Mouse (Mus musculus) cerebellum, postnatal 4 days (tissue): ENCODE measurements at regions not wholly inside any gene's neighbourhood (a gene's known extent, or its start where the extent isn't known, plus 50 kb on each side); places are given as distances from the start of the nearest gene placed in this dataset.
A peak's percentile ranks its signal among the peaks of the same experiment; 100 is the strongest.

Experiments
- DNase-seq, 2 experiments: peaks; one replicate each; pipeline ENCODE4 v3.0.0; 2022; ENCODE audit warnings: low spot score in 2 of 2, mixed read lengths in 1 of 2

DNA sequence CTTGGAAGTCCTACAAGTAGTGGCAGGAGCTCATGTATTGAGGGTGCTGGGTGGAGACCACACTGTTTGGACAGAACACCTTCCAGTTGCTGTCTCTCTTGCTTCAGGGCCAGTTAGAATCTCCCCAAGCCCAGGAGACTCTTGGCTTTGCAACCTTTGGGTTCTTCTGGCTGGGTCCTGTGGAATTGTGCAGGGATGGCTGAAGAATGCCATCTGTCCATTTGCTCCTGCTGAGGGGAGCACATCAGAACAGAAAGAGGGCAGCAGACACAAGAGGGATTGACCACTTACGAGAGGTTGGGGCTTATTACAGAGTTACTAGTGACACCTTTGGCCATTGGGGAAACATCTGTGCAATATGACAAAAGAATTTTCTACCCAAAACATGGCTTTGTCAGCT is 145.1 kb downstream of the Rps24 start:
- no peak for DNase-seq

- no peak for DNase-seq
These were observed 154.9 kb downstream of the Rps24 start for GRCm38 (mm10) chr14:24641853-24642252.

GRCm38 (mm10) chr14:24644117-24644808 is 157.3 kb downstream of the Rps24 start:
- no peak for DNase-seq

DNA sequence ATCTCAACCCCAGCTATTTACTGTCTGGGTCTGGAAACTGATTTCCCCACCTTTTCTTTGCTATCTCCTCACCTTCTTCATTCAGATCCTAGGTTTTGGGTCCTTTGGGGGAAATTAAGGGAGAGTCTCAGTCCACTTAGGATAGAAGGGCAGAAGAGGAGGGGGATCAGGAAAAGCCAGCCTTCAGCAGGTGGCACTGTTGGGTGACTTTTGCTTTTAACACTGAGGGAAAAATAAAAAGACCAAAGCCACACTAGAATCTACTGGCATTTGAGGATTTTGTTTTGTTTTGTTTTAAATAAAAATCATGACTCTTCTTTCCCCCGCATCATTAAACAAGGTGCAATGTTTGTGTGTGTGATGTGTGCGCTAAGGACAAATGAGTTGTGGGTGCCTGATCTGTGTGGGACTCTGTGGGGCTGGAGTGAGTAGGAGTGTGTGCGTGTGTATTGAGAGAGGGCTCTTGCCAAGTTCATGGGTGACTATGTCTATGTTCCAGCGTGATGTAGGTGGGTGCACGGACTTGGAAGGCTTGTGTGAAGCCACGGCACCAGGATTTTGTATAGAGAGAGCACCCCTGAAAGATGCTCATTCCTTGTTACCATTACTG is 159.4 kb downstream of the Rps24 start:
- peak in 1 of 2 experiments; percentile 19 for DNase-seq

DNA sequence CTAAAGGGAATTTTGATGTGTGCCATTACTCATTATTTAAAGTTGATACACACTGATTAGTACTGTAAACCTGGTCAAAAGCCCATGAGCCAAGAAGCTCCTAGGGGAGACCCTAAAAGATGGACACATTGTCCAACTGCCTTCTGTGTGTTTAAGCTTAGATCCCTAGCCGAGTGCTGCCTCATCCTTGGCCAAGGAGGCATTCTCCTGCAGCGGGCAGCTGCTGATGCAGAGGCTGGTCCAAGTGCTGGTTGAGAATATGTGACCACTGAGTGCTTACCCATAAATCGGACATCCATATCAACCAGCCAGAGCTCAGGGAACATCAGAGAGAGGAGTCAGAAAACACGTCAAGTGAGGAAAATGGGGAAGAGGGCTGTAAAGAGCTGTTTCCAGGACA is 160.8 kb downstream of the Rps24 start:
- DNase-seq = peak in 1 of 2 experiments; percentile 14

GRCm38 (mm10) chr14:24650195-24650901 is 163.4 kb downstream of the Rps24 start:
- DNase-seq = peak in 1 of 2 experiments; percentile 57

GRCm38 (mm10) chr14:24650902-24651270 is 164.0 kb downstream of the Rps24 start:
- DNase-seq = no peak

DNA sequence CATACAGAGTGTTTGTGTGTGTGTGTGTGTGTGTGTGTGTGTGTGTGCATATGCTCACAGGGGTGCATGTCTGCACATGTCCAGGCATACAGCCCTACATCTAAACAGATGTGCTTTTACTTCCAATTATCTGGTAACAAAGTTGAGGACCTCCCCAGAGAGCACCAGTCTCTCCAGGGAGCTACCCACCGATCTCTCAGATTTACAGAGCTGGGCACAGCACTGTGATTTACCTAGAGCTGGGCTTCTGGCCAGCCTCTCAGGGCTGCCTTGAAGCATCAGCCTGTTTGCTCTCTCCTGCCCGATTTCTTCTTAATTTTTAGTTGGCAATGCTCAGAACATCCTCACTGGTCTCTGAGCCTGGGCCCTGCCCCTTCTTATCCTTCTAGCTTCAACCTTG is 165.7 kb downstream of the Rps24 start:
- no peak for DNase-seq

DNA sequence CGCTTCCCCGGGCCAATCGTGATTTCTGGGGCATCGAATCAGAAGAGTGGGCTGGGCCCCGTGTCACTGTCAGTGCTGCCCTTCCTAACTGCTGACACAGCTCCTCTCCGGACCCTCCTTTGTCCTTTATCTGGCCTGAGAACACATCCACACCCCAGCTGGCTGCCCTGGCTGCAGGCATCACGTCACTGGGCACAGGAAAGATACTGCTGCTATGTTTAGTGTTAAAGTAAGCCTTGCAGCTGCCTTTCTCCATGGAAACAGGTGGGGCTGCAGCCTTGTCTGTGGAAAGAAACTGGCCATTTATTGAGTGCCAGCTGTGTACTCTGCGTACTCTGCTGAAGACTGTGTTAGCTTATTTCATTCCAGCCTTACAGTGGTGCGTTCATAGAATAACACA is 168.7 kb downstream of the Rps24 start:
- DNase-seq = no peak

GRCm38 (mm10) chr14:24661797-24662196 is 174.9 kb downstream of the Rps24 start:
- DNase-seq = no peak

- no peak for DNase-seq
These were observed 178.3 kb downstream of the Rps24 start for GRCm38 (mm10) chr14:24665210-24665609.
